Mouse (Mus musculus) monocyte, adult 5-6 weeks (primary cell): ENCODE measurements around the gene Stac3. TPM values are rescaled to one million over a fixed set of nuclear protein-coding genes. Genes with fewer than 3 reads are reported as not detected.

ENCODE experiments used
- ATAC-seq: fragments of 153-309, 156-312 bp; replicated peaks from 2 replicates; pipeline ENCODE4 v1.8.0; 2017; ENCODE audit warnings: mild to moderate bottlenecking; ENCODE audit not compliant: low TSS enrichment, insufficient number of reproducible peaks, severe bottlenecking, poor library complexity, low FRiP score
- total RNA-seq: library from RNA; stranded (forward); fragments of 200-1000, 200-491, 200-594 nt; gene quantifications from 3 replicates; pipeline ENCODE4 v1.2.3, GENCODE M21; 2017

Stac3 gene
- total RNA-seq, 1 experiment from 2014 or later: 9.8 TPM

- ATAC-seq: no peak
Measured at GRCm38 (mm10) chr10:127500042-127500441, 1.4 kb upstream of the Stac3 start.

DNA sequence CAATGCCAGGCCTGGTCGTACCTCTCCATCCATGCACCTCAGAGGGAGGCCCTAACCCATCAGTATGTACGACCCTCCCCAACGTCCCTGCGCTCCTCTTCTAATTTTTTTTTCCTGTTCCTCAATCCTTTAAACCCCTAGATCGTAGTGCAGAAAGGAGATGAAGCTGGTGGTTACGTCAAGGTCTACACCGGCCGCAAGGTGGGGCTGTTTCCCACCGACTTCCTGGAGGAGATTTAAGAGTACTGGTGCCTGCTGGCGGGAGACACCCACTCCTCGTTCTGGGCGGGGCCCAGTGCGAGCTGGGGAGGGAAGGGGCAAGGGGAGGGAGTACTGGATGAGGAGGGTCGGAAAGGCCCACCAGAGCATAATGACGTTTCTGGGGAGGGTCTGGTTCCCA is 6.8 kb downstream of the Stac3 start:
- ATAC-seq: peak; percentile 8; the same call in 1 of the 2 replicates

GRCm38 (mm10) chr10:127509051-127509836 is 7.8 kb downstream of the Stac3 start:
- ATAC-seq: peak; percentile 47; the same call in 1 of the 2 replicates

GRCm38 (mm10) chr10:127509837-127510701 is 8.6 kb downstream of the Stac3 start:
- ATAC-seq: no peak

- no peak for ATAC-seq
Measured at GRCm38 (mm10) chr10:127510895-127511617, 9.6 kb downstream of the Stac3 start.

GRCm38 (mm10) chr10:127511634-127512306 is 10.3 kb downstream of the Stac3 start:
- no peak for ATAC-seq

- no peak for ATAC-seq
Measured at GRCm38 (mm10) chr10:127512307-127512666, 10.8 kb downstream of the Stac3 start.

DNA sequence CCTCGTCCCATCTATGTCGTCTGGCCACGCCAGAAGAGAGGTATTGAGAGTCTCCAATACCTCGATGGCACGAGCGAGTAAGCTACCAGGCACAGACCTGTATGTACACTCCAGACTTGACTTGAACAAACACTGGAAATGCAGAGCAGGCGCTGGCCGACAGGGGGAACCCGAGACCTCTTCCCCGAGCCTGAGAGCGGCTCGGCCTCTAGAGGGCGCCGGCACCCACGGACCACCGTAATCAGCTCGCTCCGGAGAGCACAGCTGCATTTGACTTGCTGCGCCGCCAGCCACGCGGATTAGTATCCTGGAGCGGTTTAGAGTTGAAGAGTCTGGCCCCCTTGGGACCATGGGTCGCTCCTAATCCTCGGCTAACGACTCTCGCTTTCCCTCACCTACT is 11.3 kb downstream of the Stac3 start:
- ATAC-seq: peak; percentile 68

GRCm38 (mm10) chr10:127513501-127514091 is 12.1 kb downstream of the Stac3 start:
- ATAC-seq: no peak

GRCm38 (mm10) chr10:127514111-127514698 is 12.7 kb downstream of the Stac3 start:
- ATAC-seq: no peak

GRCm38 (mm10) chr10:127514764-127515163 is 13.3 kb downstream of the Stac3 start, which contains the start of gene Ndufa4l2:
TSS of gene Ndufa4l2 (plus strand) at chr10:127514967.
- ATAC-seq: no peak

DNA sequence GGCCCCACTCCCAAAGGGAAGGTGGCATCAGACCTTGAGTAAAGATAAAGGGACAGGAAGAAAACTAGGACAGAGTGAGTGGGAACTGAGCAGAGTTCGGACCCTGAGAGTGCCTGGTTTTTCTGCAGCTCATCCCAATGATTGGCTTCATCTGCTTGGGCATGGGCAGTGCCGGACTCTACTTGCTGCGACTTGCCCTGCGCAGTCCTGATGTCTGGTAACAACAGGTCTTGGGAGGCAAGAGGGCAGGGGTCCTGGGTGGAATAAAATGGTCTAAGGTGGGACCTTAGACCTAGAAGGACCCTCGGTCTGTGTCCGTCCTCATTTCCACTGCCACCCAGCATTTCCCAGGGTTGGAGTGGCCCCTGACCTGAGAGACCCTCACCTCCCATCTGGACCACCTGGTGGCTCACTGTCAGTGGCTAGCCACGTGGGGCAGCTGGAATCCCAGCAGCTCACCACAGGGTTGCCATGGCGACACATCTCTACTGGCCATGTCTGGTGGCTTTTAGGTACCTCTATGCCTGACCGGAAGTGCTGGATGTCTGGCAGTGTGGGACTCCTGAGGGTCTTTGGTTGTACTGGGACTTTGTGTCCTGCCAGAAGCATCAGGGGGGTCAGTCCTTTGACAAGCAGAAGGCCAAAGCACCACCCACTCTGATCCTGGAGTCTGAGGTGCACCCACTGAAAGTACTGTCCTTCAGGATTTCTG is 13.9 kb downstream of the Stac3 start:
- no peak for ATAC-seq

- no peak for ATAC-seq
Measured at GRCm38 (mm10) chr10:127515983-127516459, 14.5 kb downstream of the Stac3 start.

GRCm38 (mm10) chr10:127516576-127517260 is 15.2 kb downstream of the Stac3 start:
- no peak for ATAC-seq

- no peak for ATAC-seq
Measured at GRCm38 (mm10) chr10:127517941-127518340, 16.5 kb downstream of the Stac3 start.

GRCm38 (mm10) chr10:127519041-127519701 is 17.7 kb downstream of the Stac3 start:
- ATAC-seq: no peak
